Mouse (Mus musculus) megakaryocyte, embryonic 14.5 days (primary cell): ENCODE results near the gene Arhgap40. TPM values are rescaled to one million over a fixed set of nuclear protein-coding genes. Genes with fewer than 3 reads are reported as not detected.

ENCODE experiments used
- H3K27me3 ChIP-seq: replicated peaks from 2 replicates; pipeline ENCODE3; 2012; ENCODE audit warnings: inconsistent platforms
- H3K36me3 ChIP-seq: replicated peaks from 2 replicates; pipeline ENCODE3; 2012; ENCODE audit warnings: low read length, inconsistent platforms, mixed read lengths
- H3K4me1 ChIP-seq: 2 replicates; pipeline ENCODE4 v1.6.1; 2012; ENCODE audit warnings: inconsistent platforms
- H3K4me3 ChIP-seq: replicated peaks from 2 replicates; pipeline ENCODE3; 2012; ENCODE audit warnings: moderate library complexity, mild to moderate bottlenecking, inconsistent platforms
- H3K9me3 ChIP-seq: 2 replicates; pipeline ENCODE4 v1.6.1; 2012; ENCODE audit warnings: inconsistent platforms
- FLI1 ChIP-seq: IDR thresholded peaks from 2 replicates; pipeline ENCODE4 v1.6.1; 2012; ENCODE audit warnings: low read length, inconsistent platforms, mixed read lengths
- GATA1 ChIP-seq: IDR thresholded peaks from 3 replicates; pipeline ENCODE4 v1.6.1; 2012; ENCODE audit warnings: mixed read lengths, low read length, inconsistent platforms, borderline replicate concordance
- polyA plus RNA-seq: library from polyadenylated mRNA; stranded (reverse); fragments of >175 nt; gene quantifications from 2 replicates; pipeline ENCODE4 v1.2.3, GENCODE M21; 2012; ENCODE audit warnings: low replicate concordance; ENCODE audit not compliant: insufficient read depth

Gene Arhgap40
- polyA plus RNA-seq, 1 experiment, result not detected

DNA sequence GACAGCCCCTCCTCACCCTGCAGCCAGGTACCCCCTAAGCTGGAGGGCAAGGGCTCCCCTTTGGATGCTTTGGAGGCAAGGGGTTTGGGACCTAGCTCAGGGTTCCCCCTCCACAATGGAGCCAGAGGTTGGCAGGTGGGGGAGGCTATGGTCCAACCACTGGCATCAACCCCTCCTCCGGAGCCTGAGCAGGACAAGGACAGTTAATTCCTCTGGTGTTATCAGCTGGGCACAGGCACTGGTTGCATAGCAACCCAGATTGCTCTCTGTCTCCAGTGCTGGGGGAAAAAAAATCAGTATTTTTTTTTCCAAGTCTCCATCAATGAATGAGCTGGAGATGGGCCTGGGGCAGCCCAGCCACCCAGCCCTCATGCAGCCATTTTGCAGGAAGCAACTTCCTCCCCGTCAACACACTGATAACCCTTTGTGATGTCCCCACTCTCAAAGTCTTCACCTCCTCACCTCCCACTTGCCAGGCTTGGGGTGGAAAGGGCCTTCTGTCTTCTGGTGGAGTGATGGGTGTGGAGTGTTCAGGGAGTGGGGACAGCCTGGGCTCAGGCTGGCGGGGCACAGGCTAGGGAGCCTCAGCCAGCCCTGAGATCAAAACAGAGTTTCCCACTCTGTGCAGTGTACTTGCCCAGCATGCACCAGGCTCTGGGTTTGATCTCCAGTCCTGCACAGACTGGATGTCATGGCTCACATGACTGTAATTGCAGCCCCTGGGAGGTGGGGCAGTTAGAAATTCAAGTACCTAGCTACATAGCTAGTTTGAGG, 49.0 kb downstream of the Arhgap40 start:
- peaks cover 19% of the 10 kb centered on the region for H3K9me3 ChIP-seq
- H3K4me1 ChIP-seq, result peaks cover 2% of the 10 kb centered on the region
- H3K4me3 ChIP-seq, result no peak overlapping the region
- H3K36me3 ChIP-seq, result no peaks in the 10 kb centered on the region
- TF ChIP-seq GATA1, result no peak
- TF ChIP-seq FLI1, result no peak
- H3K27me3 ChIP-seq, result peaks cover 71% of the 10 kb centered on the region

DNA sequence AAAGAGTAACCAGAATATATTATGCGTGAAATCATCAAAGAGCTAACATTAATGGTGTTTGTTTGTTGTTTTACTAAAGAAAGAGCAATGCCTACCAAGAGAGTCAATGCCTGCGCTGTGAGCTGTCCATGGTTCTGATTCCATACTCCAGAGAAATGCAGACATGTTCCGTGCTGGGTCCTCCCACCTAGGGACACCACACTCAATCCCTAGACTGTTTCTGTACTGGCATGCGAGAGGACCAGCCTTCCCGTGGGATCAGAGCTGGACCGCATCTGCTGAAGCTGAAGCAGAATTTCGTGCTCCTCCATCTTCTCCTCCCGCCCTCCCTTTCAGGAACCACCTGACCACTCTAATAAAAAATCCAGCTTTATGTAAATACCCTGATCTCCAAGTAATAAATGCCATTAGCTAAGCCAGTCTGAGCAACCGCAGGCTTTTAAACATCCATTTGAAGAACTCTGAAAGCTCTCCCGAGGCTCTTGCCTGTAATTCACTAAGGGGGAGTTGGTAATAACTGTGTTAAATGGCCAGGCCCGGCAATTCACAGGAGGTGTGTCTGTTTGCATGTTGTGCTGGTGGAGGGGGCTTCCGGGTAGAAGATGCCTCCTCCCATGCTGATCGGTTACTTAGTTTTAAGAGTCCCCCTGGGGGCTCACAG, 58.0 kb downstream of the Arhgap40 start:
- Histone ChIP-seq H3K27me3 (peaks cover 23% of the 10 kb centered on the region), H3K36me3 (no peaks in the 10 kb centered on the region), H3K4me1 (no peaks in the 10 kb centered on the region), H3K4me3 (no peak overlapping the region), H3K9me3 (no peaks in the 10 kb centered on the region)
- TF ChIP-seq FLI1 (no peak), GATA1 (no peak)

DNA sequence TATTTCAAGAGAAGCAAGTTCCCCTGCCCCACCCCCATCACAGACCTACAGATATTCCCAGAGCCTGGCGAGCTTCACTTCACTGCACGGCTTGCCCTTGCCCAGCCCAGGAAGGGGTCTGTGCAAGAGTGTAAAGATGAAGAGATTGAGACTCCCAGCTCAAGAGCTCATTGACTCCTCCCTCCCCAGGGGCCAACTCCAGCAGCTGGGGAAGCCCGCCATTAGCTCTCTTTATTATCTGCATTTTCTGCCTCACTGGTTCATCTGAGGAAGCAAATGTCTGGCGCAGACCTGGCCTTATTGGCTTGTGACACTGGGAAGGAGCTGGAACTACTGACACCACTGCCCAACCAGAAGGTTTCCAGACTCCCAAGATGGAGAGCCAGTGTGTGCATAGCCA, 67.4 kb downstream of the Arhgap40 start:
- Histone ChIP-seq H3K27me3 (peaks cover 30% of the 10 kb centered on the region), H3K4me3 (no peak overlapping the region), H3K9me3 (no peaks in the 10 kb centered on the region), H3K36me3 (no peaks in the 10 kb centered on the region), H3K4me1 (no peaks in the 10 kb centered on the region)
- TF ChIP-seq FLI1 (no peak), GATA1 (no peak)

DNA sequence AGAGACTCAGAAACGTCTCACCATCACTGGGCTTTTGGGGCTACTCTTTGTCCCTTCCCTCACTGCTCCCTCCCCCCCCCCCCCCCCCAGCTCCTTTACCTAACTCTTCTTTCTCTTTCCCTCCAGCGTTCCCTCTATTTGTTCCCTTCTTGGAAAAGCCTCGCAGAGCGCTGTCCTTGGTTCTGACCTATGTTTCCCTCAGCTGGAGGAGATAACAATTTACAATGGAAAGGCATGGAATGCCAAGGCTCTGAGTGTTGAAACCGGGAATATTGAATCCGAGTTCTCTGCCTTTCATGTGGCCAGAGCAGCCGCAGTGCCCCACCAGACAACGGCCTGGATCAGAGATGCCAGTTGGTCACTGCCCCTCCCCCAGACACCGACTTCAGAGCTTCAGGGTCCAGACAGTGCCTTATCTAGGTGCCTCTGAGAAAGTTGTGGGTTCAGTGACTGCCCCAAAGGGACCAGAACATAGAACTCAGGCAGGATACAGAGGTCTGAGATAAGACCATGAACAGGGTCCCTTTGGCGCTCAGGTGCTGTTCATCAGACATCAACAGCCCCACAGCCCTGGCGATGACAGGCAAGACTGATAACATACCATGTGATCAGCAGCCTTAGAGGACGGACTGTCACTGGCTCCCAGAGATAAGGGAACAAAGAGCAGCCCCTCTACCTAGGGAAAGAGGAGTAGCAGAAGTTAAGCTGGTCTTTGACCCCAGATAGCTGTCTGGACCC, 72.2 kb downstream of the Arhgap40 start:
- Histone ChIP-seq H3K9me3 (peaks cover 7% of the 10 kb centered on the region; the same call in 1 of the 2 replicates), H3K36me3 (no peaks in the 10 kb centered on the region), H3K27me3 (peaks cover 36% of the 10 kb centered on the region), H3K4me3 (no peak overlapping the region), H3K4me1 (no peaks in the 10 kb centered on the region)
- no peak for TF ChIP-seq GATA1
- no peak for TF ChIP-seq FLI1

DNA sequence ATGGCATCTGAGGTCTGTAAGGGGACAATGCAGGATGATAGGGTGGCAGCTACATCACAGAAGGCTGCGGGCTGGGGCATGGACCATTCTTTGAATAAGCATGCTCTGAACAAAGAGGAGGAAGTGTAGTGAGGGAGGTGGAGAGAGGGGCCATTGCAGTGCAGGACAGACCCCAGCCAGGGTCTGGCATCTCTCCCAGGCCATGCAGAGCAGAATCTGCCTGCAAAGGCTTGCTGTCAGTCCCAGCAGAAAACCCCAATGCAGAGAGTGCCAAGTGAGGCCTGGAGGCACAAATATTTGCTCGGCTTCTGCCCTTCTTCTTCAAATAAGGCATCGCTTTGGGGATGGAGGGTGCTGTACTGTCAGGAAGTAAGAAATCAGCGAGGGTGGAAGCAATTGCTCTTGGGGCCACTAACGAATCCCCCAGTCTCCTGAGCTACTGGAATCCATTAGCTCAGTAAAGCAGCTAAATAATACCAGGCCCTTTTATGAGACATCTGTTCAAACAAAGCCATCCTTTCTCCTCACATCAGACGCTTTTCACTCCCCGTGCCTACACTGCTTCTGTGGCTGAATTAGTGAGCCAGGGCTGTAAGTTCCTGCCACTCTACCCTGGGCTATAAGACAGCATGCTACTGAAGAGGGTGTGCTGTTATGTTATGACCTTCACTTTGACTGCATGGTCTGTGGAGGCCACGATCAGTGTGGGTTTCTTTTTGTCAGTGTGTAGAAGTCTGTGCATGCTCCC, 76.1 kb downstream of the Arhgap40 start:
- peaks cover 52% of the 10 kb centered on the region for H3K27me3 ChIP-seq
- no peaks in the 10 kb centered on the region for H3K4me1 ChIP-seq
- TF ChIP-seq FLI1, result no peak
- no peak for TF ChIP-seq GATA1
- H3K4me3 ChIP-seq, result no peak overlapping the region
- peaks cover 7% of the 10 kb centered on the region; the same call in 1 of the 2 replicates for H3K9me3 ChIP-seq
- no peaks in the 10 kb centered on the region for H3K36me3 ChIP-seq

DNA sequence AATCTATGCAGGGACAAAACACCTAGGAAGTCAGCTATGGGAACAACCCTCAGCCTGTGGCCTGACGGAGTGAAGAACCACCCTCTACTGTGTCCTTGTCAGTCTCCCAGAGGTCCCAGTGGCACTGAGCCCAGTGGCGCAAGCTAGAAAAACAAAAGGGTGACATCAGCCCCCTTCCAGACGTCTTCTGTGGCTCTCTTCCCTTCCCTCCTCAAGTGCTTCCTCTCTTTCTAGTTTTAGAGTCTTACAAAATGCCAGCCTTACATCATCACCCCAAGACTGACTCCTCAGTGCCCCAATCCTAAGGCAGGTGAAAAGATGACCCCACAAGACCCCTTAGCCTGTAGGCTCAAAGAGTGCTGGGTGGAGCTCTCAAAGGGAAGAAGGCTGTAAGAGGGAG, 77.9 kb downstream of the Arhgap40 start:
- no peak for TF ChIP-seq GATA1
- no peak for TF ChIP-seq FLI1
- Histone ChIP-seq H3K9me3 (peaks cover 7% of the 10 kb centered on the region; the same call in 1 of the 2 replicates), H3K27me3 (peaks cover 60% of the 10 kb centered on the region), H3K4me1 (peaks cover 3% of the 10 kb centered on the region; the same call in 1 of the 2 replicates), H3K4me3 (no peak overlapping the region), H3K36me3 (no peaks in the 10 kb centered on the region)

DNA sequence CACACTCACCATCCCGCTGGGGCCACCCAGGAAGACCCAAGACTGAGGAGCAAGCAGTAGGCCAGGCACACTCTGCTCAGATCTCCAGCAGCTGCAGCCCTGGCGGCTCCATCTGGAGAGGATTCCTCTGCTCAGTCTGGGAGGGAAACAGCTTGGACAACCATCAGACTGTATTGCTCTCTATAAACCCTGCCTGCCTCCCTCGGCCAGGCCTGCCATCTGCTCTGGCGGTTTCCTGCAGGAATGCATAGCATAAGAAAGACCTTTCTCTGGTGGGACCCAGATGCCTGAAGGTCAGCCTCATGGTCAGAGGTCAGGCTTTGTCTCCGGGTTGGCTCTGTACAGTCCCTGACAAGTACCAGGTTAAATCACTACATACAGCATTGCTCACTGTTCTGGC, 78.7 kb downstream of the Arhgap40 start:
- peaks cover 64% of the 10 kb centered on the region for H3K27me3 ChIP-seq
- H3K4me1 ChIP-seq, result peaks cover 3% of the 10 kb centered on the region; the same call in 1 of the 2 replicates

DNA sequence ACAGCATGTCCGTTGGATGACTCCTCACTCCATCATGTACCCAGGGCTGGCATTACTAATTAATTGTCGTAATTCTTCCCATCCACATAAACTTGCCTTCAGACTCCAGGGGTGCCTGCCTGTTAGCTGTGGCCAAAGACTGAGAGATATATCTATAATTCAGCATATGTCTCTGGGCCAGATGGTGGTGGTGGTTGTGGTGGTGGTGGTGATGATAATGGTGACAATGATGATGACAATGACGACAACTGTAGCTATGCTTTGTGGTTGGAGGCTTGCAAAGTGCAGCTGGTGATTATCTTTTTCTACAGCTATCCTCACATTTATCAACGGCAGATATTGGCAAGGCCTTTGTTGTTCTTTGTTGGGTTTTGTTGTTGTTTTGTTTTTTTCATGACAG, 80.8 kb downstream of the Arhgap40 start:
- no peaks in the 10 kb centered on the region for H3K9me3 ChIP-seq
- H3K36me3 ChIP-seq, result no peaks in the 10 kb centered on the region
- peaks cover 60% of the 10 kb centered on the region for H3K27me3 ChIP-seq
- H3K4me1 ChIP-seq, result peaks cover 3% of the 10 kb centered on the region; the same call in 1 of the 2 replicates
- no peak overlapping the region for H3K4me3 ChIP-seq
- TF ChIP-seq FLI1 (no peak), GATA1 (no peak)

More for the DNA sequence above, 78.7 kb downstream of the Arhgap40 start:
- Histone ChIP-seq H3K4me3 (no peak overlapping the region), H3K36me3 (no peaks in the 10 kb centered on the region), H3K9me3 (peaks cover 4% of the 10 kb centered on the region; the same call in 1 of the 2 replicates)
- TF ChIP-seq FLI1, result no peak
- TF ChIP-seq GATA1, result no peak

DNA sequence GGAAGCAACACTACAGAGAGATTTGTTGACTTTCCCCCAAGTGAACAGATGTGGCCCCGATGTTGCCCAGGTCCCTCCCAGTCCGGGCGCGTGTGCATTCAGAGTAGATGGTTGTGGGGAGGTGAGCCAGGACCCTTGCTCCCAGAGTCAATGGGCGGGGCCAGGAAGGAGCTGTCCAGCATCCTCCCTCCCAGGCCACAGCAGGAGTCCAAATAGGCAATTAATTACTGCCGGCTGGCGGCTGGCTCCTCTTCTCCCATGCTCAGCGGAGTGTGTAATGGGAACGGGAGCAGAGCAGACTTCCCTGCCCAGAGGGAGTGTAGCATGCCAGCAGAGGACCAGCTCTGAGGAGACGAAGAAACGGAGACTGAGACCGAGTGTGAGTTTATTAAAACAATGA, 82.5 kb downstream of the Arhgap40 start:
- H3K36me3 ChIP-seq, result no peaks in the 10 kb centered on the region
- no peak for TF ChIP-seq GATA1
- no peak for TF ChIP-seq FLI1
- H3K27me3 ChIP-seq, result peaks cover 65% of the 10 kb centered on the region
- H3K4me3 ChIP-seq, result no peak overlapping the region
- no peaks in the 10 kb centered on the region for H3K9me3 ChIP-seq
- H3K4me1 ChIP-seq, result peaks cover 3% of the 10 kb centered on the region; the same call in 1 of the 2 replicates
